Mouse (Mus musculus) left cerebral cortex, adult 9 months (tissue): ENCODE results near the gene Gm3259.
"Not testable (repeated sequence)": the region's sequence is repeated elsewhere in the genome, so short reads cannot be mapped to it uniquely, and the experiment has no call there.

Experiments used
- DNase-seq, 2 experiments: peaks; one replicate each; pipeline ENCODE4 v3.0.0; 2022; ENCODE audit warnings: low spot score in 2 of 2

The Gm3259 gene

DNA sequence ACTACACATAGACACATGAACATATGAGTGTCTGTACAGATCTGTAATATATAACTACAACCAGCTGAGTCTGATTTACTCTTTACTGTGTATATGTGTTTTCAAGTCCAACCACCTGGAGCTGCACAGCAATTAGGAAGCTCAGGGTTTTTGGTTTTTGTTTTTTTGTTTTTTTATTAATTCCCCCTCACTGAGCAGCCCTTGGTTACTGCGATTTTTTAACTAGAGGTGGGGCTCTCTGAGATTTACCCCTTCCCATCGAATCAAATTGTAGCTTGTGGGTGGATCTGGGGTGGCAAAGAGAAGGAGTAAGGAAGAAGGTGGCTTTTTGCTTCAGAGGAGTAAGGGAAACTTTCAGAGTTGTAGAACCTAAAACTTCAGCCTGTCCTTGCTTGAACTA, at the start of gene Gm3259:
TSS of gene Gm3259 (plus strand) at position 301 of the 400 bp plus-strand sequence.
- DNase-seq, result not testable (repeated sequence)

GRCm38 (mm10) chr5:95272668-95273067, 33.0 kb upstream of the Gm3259 start, which contains the start of gene Gm10424:
Gm10424 (minus strand) TSS chr5:95272768.
- not testable (repeated sequence) for DNase-seq
